Mouse (Mus musculus) megakaryocyte, embryonic 14.5 days (primary cell): ENCODE measurements around the gene Fmo5.

Source experiments
- FLI1 ChIP-seq: IDR thresholded peaks from 2 replicates; pipeline ENCODE4 v1.6.1; 2012; ENCODE audit warnings: low read length, inconsistent platforms, mixed read lengths
- GATA1 ChIP-seq: IDR thresholded peaks from 3 replicates; pipeline ENCODE4 v1.6.1; 2012; ENCODE audit warnings: mixed read lengths, low read length, inconsistent platforms, borderline replicate concordance

- TF ChIP-seq GATA1 (no peak), FLI1 (no peak)
Observed at GRCm38 (mm10) chr3:97651604-97652003, 23.0 kb downstream of the Fmo5 start.
